Mouse (Mus musculus) megakaryocyte, embryonic 14.5 days (primary cell): Measurements from ENCODE around the gene Bcl2a1b.
"Not testable (repeated sequence)": the region's sequence is repeated elsewhere in the genome, so short reads cannot be mapped to it uniquely, and the experiment has no call there.

Experiments used
- FLI1 ChIP-seq: IDR thresholded peaks from 2 replicates; pipeline ENCODE4 v1.6.1; 2012; ENCODE audit warnings: low read length, inconsistent platforms, mixed read lengths
- GATA1 ChIP-seq: IDR thresholded peaks from 3 replicates; pipeline ENCODE4 v1.6.1; 2012; ENCODE audit warnings: mixed read lengths, low read length, inconsistent platforms, borderline replicate concordance

DNA sequence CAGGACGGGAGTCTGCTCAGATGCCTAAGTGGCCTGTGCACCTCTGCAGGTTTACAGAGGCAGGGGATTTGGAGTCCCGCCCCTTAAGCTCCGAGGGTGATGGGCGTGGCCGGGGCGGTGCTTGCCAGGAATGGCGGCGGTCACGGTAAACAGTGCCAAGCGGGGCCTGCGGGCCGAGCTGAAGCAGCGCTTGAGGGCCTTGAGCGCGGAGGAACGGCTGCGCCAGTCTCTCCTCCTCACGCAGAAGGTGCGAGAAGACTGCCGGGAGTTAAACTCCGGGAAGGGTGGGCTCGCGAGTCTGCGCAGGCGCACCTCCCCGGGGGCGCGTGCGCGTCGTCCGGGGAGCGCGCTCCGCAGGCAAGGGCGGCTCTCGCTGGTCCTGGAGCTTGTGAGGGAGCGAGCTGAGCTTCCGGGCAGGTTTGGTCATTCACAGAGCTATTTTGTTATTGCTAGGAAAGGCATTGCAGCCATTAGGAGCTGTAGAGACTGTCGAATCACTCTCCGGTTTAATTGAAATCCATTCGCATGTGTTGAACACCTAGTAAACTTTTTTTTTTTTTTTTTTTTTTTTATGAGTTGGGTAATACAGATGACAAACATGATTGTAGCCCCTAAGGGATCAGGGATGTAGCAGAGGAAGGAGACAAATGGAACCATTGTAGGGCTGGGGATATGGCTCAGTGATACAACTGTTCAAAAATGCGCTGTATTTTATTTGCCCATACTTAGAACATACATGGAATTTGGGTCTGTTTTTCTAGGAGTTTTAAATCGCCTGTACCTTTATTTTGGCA, 12.3 kb downstream of the Bcl2a1b start:
- not testable (repeated sequence) for TF ChIP-seq GATA1, FLI1
